Mouse (Mus musculus): ENCODE results near the gene Tcfl5. TPM values are rescaled to one million over a fixed set of nuclear protein-coding genes. Genes with fewer than 3 reads are reported as not detected.
A peak's percentile ranks its signal among the peaks of the same experiment; 100 is the strongest.

Tcfl5 gene
- polyA plus RNA-seq, 1 experiment from 2014 or later = not detected

DNA sequence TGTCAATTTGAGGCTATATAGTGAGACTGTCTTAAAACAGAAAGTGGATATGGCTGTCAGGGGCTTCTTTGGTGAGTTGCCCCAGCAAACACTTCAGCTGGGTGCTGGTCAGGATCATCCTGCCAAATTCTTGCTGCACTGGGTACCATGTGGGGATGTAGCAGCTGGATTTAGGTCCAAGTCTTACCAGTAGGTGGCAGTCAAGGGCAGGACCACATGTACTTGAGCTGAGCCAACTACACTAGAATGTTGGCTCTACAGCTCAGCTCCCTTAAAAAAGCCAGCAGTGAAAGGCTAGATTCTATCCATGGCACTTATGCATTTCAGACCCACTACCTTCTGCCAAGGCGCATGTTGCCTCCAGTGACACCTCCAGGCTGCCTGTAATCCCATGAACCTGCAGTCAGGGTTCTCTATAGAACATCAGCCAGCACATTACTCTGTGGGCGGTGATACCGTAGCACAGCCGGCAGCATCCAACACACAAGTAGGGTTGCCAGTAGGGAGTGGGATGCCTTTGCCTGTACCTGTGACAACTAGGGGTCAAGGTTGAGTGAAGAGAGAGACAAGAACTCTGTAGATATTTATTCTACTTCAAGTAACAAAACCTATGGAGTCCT is 15.0 kb upstream of the Tcfl5 start:
- WGBS (ENCODE audit: insufficient replicate concordance) = 71% methylated on average over 4 of the region's 4 CpGs
- Histone ChIP-seq H3K9ac (no peak overlapping the region), H3K4me2 (no peak overlapping the region), H3K4me1 (replicated peaks) (no peaks in the 10 kb centered on the region), H3K36me3 (replicated peaks) (peaks cover 21% of the 10 kb centered on the region), H3K27me3 (peaks cover 3% of the 10 kb centered on the region; the same call in 1 of the 2 replicates), H3K9me3 (replicated peaks) (no peaks in the 10 kb centered on the region), H3K4me3 (replicated peaks) (no peak overlapping the region), H3K27ac (replicated peaks) (no peak overlapping the region)
- ATAC-seq (ENCODE audit: insufficient read depth) = peak; percentile 41; the same call in 1 of the 2 replicates

DNA sequence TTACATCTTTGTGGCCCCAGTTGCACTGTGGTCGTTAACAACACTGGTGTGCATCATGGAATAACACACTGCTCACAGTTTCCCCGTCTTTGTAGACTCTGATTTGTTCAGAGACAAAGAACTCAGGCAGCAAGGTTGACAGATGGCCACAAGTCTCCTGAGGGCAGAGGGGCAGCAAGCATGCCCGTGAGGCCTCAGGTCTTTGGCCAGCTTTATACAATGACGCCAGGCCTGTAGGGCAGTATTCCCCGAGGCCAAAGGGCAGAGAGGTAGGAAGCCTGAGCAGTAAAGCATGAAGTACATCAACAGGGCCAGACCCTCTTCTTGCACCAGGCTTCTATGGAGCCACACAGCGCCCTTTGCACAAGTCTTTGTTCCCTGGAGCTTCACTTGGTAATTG is 12.6 kb upstream of the Tcfl5 start:
- Histone ChIP-seq H3K4me1 (replicated peaks) (no peaks in the 10 kb centered on the region), H3K9me3 (replicated peaks) (no peaks in the 10 kb centered on the region), H3K36me3 (replicated peaks) (no peaks in the 10 kb centered on the region), H3K4me2 (no peak overlapping the region), H3K27me3 (peaks cover 3% of the 10 kb centered on the region; the same call in 1 of the 2 replicates), H3K4me3 (replicated peaks) (no peak overlapping the region), H3K27ac (replicated peaks) (no peak overlapping the region), H3K9ac (no peak overlapping the region)
- WGBS (ENCODE audit: insufficient replicate concordance) = 61% methylated on average over 6 of the region's 6 CpGs
- no peak for ATAC-seq (ENCODE audit: insufficient read depth)

DNA sequence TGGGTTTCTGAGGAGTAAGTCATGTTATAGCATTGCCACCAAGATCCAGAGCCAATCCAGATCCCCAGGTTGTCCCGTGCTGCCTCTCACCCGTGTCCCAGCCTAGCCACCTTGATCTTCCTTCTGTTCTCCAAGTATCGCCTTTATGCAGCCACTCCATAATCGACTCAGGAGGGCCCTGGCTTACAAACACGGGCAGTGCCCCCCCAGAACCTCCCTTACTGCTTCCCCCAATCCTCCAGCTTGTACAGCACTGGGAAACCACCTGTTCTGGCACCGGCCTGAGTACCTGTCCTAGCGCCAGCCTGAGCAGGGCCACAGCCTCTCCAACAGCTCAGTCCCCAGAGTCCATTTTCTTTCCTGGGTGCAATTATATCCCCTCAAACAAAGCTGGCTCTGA is 12.2 kb upstream of the Tcfl5 start:
- Histone ChIP-seq H3K36me3 (replicated peaks) (no peaks in the 10 kb centered on the region), H3K4me2 (no peak overlapping the region), H3K27ac (replicated peaks) (no peak overlapping the region), H3K4me1 (replicated peaks) (no peaks in the 10 kb centered on the region), H3K27me3 (peaks cover 3% of the 10 kb centered on the region; the same call in 1 of the 2 replicates), H3K9me3 (replicated peaks) (no peaks in the 10 kb centered on the region), H3K4me3 (replicated peaks) (no peak overlapping the region), H3K9ac (no peak overlapping the region)
- WGBS (ENCODE audit: insufficient replicate concordance) = 59% methylated on average over 7 of the region's 7 CpGs
- ATAC-seq (ENCODE audit: insufficient read depth) = no peak

DNA sequence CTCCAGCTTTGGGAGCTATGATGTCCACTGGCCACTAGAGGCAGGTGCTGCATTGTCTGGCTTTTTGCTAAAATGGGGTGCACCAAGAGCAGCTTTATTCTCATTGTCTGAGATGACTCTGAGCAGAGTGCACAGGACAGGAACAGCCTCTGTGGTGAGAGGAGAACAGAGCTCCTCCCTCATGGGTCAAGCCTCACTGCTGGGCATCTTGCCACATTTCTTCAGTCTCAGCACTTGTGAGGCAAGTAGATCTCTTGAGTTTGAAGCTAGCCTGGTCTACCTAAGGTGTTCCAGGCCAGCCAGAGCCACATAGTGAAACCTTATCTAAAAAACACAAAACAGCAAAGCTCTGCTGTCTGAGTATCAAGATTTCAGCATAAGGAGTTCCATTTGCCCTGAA is 4.3 kb upstream of the Tcfl5 start:
- Histone ChIP-seq H3K9ac (no peak overlapping the region), H3K4me3 (replicated peaks) (no peak overlapping the region), H3K27me3 (peaks cover 37% of the 10 kb centered on the region), H3K36me3 (replicated peaks) (no peaks in the 10 kb centered on the region), H3K27ac (replicated peaks) (no peak overlapping the region), H3K9me3 (replicated peaks) (peaks cover 10% of the 10 kb centered on the region), H3K4me1 (replicated peaks) (no peaks in the 10 kb centered on the region), H3K4me2 (no peak overlapping the region)
- no peak for ATAC-seq (ENCODE audit: insufficient read depth)

DNA sequence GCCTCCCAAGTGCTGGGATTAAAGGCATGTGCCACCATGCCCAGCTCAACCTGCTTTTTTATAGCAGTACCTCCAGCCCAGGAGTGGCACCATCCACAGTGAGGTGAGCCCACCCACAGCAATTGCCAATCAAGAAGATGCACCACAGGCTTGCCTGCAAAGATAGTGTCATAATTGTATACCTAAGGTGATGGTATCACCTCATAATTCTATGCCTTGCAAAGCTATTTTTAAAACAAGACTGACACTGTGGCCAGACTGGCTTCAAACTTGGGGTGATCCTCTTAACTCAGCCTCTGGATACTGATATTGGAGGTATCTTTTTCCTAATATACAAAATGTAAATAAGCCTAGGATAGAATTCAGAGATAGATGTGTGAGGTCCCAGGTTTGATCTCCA is 1.1 kb upstream of the Tcfl5 start:
- no peaks in the 10 kb centered on the region for H3K36me3 ChIP-seq (replicated peaks)
- H3K27ac ChIP-seq (replicated peaks) = no peak overlapping the region
- H3K4me2 ChIP-seq = no peak overlapping the region
- no peak overlapping the region for H3K4me3 ChIP-seq (replicated peaks)
- ATAC-seq (ENCODE audit: insufficient read depth) = no peak
- no peak overlapping the region for H3K9ac ChIP-seq
- no peaks in the 10 kb centered on the region for H3K4me1 ChIP-seq (replicated peaks)
- peaks cover 10% of the 10 kb centered on the region for H3K9me3 ChIP-seq (replicated peaks)
- peaks cover 64% of the 10 kb centered on the region for H3K27me3 ChIP-seq

DNA sequence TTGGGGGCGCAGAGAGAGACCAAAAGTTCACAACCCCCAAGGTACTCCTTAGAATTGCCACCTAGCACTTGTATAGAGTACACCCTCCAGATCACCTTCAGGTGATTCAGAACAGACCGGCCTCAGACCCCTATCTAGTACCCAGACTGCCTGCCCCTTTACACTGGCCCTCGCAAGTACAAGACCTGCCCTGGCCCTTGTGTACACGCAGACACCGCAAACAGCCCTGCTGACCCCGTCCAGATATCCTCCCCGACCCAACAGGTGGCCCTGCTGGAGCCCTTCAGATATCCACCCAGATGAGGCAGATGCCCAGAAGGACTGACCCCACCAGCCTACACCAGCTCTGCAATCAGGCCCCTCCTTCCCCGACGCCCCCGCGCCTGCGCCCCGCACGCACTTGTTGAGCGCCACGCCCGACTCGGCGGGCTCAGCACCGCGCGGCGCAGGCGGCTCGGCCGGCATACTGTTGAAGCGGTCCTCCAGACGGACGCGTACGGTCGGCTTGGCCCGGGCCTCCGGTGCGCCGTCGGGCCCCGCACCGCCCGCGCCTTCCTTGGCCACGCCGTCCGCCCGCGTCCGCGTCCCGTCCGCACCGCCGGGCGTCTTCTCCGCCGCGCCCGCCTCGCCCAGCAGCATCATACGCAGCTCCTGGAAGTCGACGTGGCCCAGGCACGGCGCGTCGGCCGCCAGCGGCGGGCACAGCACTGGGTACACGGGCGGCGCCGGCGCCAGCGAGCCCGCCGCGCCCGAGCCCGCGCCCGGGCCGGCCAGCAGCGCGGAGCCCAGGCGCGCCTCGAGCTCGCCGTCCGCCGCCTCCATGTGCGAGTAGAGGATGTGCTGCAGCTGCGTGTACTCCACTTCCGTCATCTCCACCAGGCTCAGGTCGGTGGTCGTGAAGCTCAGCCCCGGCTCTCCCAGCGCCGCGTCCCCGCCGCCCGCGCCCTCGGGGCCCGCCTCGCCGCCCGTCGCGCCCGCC is 643 bp downstream of the Tcfl5 start:
- Histone ChIP-seq H3K36me3 (replicated peaks) (no peaks in the 10 kb centered on the region), H3K27me3 (peaks cover 65% of the 10 kb centered on the region), H3K4me3 (replicated peaks) (peak overlapping the region; percentile 22), H3K9ac (no peak overlapping the region), H3K4me2 (peak overlapping the region; percentile 45), H3K9me3 (replicated peaks) (peaks cover 10% of the 10 kb centered on the region), H3K27ac (replicated peaks) (no peak overlapping the region), H3K4me1 (replicated peaks) (no peaks in the 10 kb centered on the region)
- ATAC-seq (ENCODE audit: insufficient read depth) = peak; percentile 42
- WGBS (ENCODE audit: insufficient replicate concordance) = 4% methylated on average over 111 of the region's 112 CpGs

DNA sequence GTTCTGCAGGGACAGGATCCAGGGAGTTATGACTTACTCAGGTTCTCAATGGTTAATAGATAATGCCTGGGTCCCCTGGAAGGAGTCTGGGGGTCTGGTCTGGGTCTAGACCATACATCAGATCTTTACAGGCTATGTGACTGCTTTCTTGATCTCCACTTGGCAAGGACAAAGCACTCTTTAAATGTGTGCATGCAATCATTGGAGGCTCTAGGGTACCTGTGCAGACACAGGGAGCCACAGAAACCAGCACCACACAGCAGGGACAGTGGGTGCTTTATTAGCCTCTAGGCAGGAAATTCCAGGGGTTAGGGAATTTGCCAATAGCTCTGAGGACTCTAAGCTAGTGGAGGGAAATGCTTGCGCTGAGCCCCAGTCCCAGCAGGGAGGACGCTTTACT is 30.6 kb downstream of the Tcfl5 start:
- H3K4me3 ChIP-seq (replicated peaks) = no peak overlapping the region
- H3K4me1 ChIP-seq (replicated peaks) = peaks cover 2% of the 10 kb centered on the region; the same call in 1 of the 2 replicates
- 66% methylated on average over 2 of the region's 2 CpGs for WGBS (ENCODE audit: insufficient replicate concordance)
- no peak overlapping the region for H3K4me2 ChIP-seq
- no peak for ATAC-seq (ENCODE audit: insufficient read depth)
- H3K9me3 ChIP-seq (replicated peaks) = no peaks in the 10 kb centered on the region
- H3K36me3 ChIP-seq (replicated peaks) = no peaks in the 10 kb centered on the region
- no peak overlapping the region for H3K27ac ChIP-seq (replicated peaks)
- no peaks in the 10 kb centered on the region for H3K27me3 ChIP-seq
- H3K9ac ChIP-seq = no peak overlapping the region

DNA sequence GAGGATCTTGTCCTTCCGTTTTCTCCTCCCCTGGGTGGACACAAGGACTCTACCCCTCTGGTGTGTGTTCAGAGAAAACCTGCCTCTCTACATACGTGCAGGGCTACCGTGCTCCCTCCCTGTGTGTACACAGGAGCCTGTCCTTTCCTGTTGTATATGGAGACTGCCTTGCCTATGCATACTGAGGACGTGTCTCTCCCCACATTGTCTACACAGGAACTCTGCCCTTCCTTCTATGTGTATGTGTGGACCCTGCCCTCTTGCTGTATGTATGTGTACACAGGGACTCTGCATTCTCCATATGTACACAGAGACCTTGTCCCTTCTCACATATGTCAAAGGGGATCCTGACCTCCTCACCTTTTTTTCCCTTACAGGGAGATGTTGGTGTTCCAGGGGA is 32.2 kb downstream of the Tcfl5 start:
- WGBS (ENCODE audit: insufficient replicate concordance) = 48% methylated on average over 4 of the region's 4 CpGs
- no peaks in the 10 kb centered on the region for H3K9me3 ChIP-seq (replicated peaks)
- no peak overlapping the region for H3K4me2 ChIP-seq
- no peak overlapping the region for H3K9ac ChIP-seq
- H3K27me3 ChIP-seq = no peaks in the 10 kb centered on the region
- H3K27ac ChIP-seq (replicated peaks) = peak overlapping the region; percentile 64
- peak; percentile 80 for ATAC-seq (ENCODE audit: insufficient read depth)
- H3K4me3 ChIP-seq (replicated peaks) = no peak overlapping the region
- H3K36me3 ChIP-seq (replicated peaks) = no peaks in the 10 kb centered on the region
- H3K4me1 ChIP-seq (replicated peaks) = peaks cover 2% of the 10 kb centered on the region; the same call in 1 of the 2 replicates

DNA sequence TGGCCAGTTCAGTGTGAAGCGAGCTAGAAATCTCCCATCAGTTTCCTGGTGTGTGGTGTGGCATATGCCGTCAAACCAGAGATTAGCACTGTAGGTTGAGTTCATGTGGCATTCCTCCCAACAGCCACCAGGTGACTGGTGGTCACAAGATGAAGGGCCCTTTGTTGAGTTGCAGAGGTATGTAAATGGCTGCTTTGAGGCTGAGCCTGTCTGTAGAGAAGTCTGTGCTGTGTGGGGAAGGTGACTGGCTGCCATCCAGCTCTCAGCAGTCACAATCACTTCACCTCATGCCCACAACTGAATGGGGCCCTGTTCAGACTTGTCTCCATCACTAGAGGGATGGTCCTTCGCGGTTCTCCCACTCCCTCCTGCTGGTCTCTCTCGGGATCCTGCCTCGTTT is 37.7 kb downstream of the Tcfl5 start:
- Histone ChIP-seq H3K4me1 (replicated peaks) (no peaks in the 10 kb centered on the region), H3K4me3 (replicated peaks) (no peak overlapping the region), H3K4me2 (no peak overlapping the region), H3K27me3 (peaks cover 4% of the 10 kb centered on the region), H3K9ac (no peak overlapping the region), H3K27ac (replicated peaks) (no peak overlapping the region), H3K9me3 (replicated peaks) (no peaks in the 10 kb centered on the region), H3K36me3 (replicated peaks) (no peaks in the 10 kb centered on the region)
- ATAC-seq (ENCODE audit: insufficient read depth) = no peak
- 61% methylated on average over 6 of the region's 6 CpGs for WGBS (ENCODE audit: insufficient replicate concordance)

DNA sequence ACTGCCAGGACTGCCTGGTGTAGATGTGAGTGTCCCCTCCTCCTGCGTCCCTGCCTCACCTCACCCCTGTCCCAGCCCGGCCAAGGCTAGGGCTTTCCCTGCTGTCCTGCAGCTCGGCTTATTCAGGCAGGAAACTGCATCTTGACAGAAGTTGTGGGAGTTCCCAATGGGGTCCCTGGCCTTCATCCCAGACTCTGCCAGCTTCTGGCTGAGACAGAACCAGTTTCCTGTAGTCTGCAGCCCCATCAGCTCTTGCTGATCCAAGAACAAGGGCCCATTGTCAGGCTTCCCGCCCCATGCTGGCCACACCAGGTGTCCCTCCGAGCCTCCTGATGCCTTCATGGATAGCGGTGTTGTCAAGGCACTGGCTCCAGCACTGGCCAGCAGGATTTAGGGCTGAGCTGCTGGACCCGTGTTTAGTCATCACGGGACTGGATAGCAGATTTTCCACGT is 41.9 kb downstream of the Tcfl5 start:
- no peak for ATAC-seq (ENCODE audit: insufficient read depth)
- H3K36me3 ChIP-seq (replicated peaks) = peaks cover 1% of the 10 kb centered on the region; the same call in 1 of the 2 replicates
- no peak overlapping the region for H3K27ac ChIP-seq (replicated peaks)
- H3K27me3 ChIP-seq = peaks cover 34% of the 10 kb centered on the region
- no peak overlapping the region for H3K4me3 ChIP-seq (replicated peaks)
- H3K4me2 ChIP-seq = no peak overlapping the region
- H3K9me3 ChIP-seq (replicated peaks) = no peaks in the 10 kb centered on the region
- H3K4me1 ChIP-seq (replicated peaks) = no peaks in the 10 kb centered on the region
- no peak overlapping the region for H3K9ac ChIP-seq
- WGBS (ENCODE audit: insufficient replicate concordance) = 29% methylated on average over 9 of the region's 9 CpGs

DNA sequence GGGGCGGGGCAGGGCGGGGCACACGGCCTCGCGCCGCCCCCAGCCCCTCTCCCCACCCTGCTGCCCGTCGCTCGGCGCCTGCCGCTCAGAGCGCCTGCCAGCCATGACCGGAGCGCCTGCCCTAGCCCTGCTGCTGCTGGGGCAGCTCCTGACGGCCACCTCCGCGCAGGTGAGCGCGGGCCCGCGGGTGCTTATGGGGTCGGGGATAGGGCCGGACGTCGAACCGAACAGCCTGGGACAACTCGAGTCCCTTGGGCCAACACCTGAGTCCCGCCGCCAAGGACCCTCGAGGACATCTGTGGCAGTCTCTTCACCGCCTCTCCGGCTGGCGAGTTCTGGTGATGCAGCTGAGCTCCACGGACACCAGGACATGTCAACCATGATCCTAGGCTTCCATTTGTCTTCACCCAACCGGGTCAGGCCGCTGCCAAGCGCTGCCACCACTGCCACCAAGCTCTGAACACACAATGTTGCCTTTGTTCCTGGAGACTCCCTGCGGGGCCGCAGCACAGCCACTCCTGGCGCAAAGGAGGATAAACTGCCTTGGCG is 44.3 kb downstream of the Tcfl5 start:
- Histone ChIP-seq H3K27me3 (peaks cover 34% of the 10 kb centered on the region), H3K4me1 (replicated peaks) (no peaks in the 10 kb centered on the region), H3K9me3 (replicated peaks) (no peaks in the 10 kb centered on the region), H3K27ac (replicated peaks) (no peak overlapping the region), H3K4me2 (peak overlapping the region; percentile 13; the same call in 1 of the 2 replicates), H3K36me3 (replicated peaks) (peaks cover 25% of the 10 kb centered on the region), H3K9ac (no peak overlapping the region), H3K4me3 (replicated peaks) (no peak overlapping the region)
- ATAC-seq (ENCODE audit: insufficient read depth) = no peak
- 8% methylated on average over 41 of the region's 41 CpGs for WGBS (ENCODE audit: insufficient replicate concordance)
